Mouse (Mus musculus) thymus, adult 2 months (tissue): ENCODE measurements around the gene Nid1.

Experiments
- CTCF ChIP-seq: fragments of 200-500 bp; IDR thresholded peaks from 2 replicates; pipeline ENCODE4 v1.5.1; 2012; ENCODE audit warnings: mild to moderate bottlenecking, control low read depth, low read length, moderate library complexity, borderline replicate concordance; ENCODE audit not compliant: control insufficient read depth, poor library complexity, insufficient read depth; ENCODE audit errors: extremely low read depth
- POLR2A ChIP-seq: fragments of 200-500 bp; IDR thresholded peaks from 2 replicates; pipeline ENCODE4 v1.6.1; 2012; ENCODE audit warnings: mild to moderate bottlenecking, low read length, control low read depth, moderate library complexity; ENCODE audit not compliant: control insufficient read depth, poor library complexity, insufficient read depth; ENCODE audit errors: extremely low read depth

GRCm38 (mm10) chr13:13552020-13552419 lies 114.7 kb downstream of the Nid1 start:
- no peak for TF ChIP-seq CTCF
- TF ChIP-seq POLR2A, result no peak
